Mouse (Mus musculus) forebrain, embryonic 14.5 days (tissue): Measurements from ENCODE around the gene Plekhj1. TPM values are rescaled to one million over a fixed set of nuclear protein-coding genes. Genes with fewer than 3 reads are reported as not detected.

Source experiments
- ATAC-seq: fragments of 200-750 bp; cut with Nextera tagmentation; 2 replicates; pipeline ENCODE4 v1.8.0; 2017; ENCODE audit warnings: mild to moderate bottlenecking, moderate library complexity
- DNase-seq: peaks from one replicate; pipeline ENCODE4 v3.0.0-alpha.2; 2015; ENCODE audit warnings: low spot score
- H3K27ac ChIP-seq: fragments of 300-500 bp; sonication (generic); 2 replicates; pipeline ENCODE4 v1.5.1; 2014; ENCODE audit warnings: low read depth, mild to moderate bottlenecking, control low read depth, low read length, moderate library complexity
- H3K27me3 ChIP-seq: fragments of 300-500 bp; sonication (generic); replicated peaks from 2 replicates; pipeline ENCODE4 v1.6.1; 2014; ENCODE audit warnings: low read length, control low read depth, mixed read lengths; ENCODE audit not compliant: control insufficient read depth, insufficient read depth
- H3K36me3 ChIP-seq: fragments of 300-500 bp; sonication (generic); 2 replicates; pipeline ENCODE4 v1.6.1; 2014; ENCODE audit warnings: low read length, control low read depth; ENCODE audit not compliant: control insufficient read depth, insufficient read depth
- H3K4me1 ChIP-seq: fragments of 300-500 bp; sonication (generic); 2 replicates; pipeline ENCODE4 v1.6.1; 2014; ENCODE audit warnings: antibody characterized with exemption, low read length, control low read depth; ENCODE audit not compliant: control insufficient read depth, insufficient read depth
- H3K4me2 ChIP-seq: fragments of 300-500 bp; sonication (generic); 2 replicates; pipeline ENCODE4 v1.6.1; 2014; ENCODE audit warnings: mild to moderate bottlenecking, control low read depth, low read length
- H3K4me3 ChIP-seq: fragments of 300-500 bp; sonication (generic); 2 replicates; pipeline ENCODE4 v1.5.1; 2014; ENCODE audit warnings: low read depth, low read length, control low read depth
- H3K9ac ChIP-seq: fragments of 300-500 bp; sonication (generic); 2 replicates; pipeline ENCODE4 v1.6.1; 2014; ENCODE audit warnings: mild to moderate bottlenecking, low read length, control low read depth, moderate library complexity
- H3K9me3 ChIP-seq: fragments of 300-500 bp; sonication (generic); replicated peaks from 2 replicates; pipeline ENCODE4 v1.6.1; 2016; ENCODE audit warnings: low read length, control low read depth, mixed read lengths; ENCODE audit not compliant: control insufficient read depth
- WGBS: fragments of 180-500 bp; shearing (Covaris S2); extraction: QIAGEN DNeasy Blood & Tissue Kit; methylation state at CpG from one replicate; pipeline ENCODE4 v1.1.7; 2014; 5-methylcytosine and 5-hydroxymethylcytosine counted together
- polyA plus RNA-seq: library from polyadenylated mRNA; unstranded; fragments of >200 nt; fragmentation: Nextera tagmentation; extraction: Ambion mirVana; gene quantifications from 2 replicates; pipeline ENCODE4 v1.2.1, GENCODE M21; 2014

The Plekhj1 gene
- polyA plus RNA-seq, 1 experiment from 2014 or later: 140 TPM

DNA sequence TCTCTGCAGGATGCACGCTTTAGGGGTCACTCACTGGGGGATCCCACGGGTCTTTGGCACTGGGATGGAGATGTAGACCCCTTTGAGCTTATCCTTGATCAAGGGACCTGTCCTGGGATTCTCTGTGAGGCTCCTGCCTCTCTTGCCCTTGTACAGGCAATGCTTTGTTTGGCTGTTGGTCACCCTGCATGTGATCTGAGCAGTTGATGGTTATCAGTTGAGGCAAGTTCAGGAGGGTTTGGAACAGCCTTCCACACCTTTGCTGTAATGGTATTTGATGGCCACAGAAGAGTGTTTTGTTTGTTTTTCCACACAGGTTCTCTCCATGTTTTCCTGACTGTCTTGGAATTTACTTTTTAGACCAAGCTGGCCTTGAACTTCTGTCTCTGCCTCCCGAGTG lies 36.6 kb downstream of the Plekhj1 start:
- H3K27me3 ChIP-seq: no peaks in the 10 kb centered on the region
- no peak for ATAC-seq
- H3K36me3 ChIP-seq: peaks cover 26% of the 10 kb centered on the region
- no peaks in the 10 kb centered on the region for H3K9me3 ChIP-seq
- peaks cover 8% of the 10 kb centered on the region for H3K4me1 ChIP-seq
- WGBS: 67% methylated on average over 3 of the region's 3 CpGs
- H3K4me2 ChIP-seq: no peak overlapping the region
- H3K27ac ChIP-seq: no peak overlapping the region
- no peak overlapping the region for H3K4me3 ChIP-seq
- no peak overlapping the region for H3K9ac ChIP-seq
- DNase-seq: no peak

DNA sequence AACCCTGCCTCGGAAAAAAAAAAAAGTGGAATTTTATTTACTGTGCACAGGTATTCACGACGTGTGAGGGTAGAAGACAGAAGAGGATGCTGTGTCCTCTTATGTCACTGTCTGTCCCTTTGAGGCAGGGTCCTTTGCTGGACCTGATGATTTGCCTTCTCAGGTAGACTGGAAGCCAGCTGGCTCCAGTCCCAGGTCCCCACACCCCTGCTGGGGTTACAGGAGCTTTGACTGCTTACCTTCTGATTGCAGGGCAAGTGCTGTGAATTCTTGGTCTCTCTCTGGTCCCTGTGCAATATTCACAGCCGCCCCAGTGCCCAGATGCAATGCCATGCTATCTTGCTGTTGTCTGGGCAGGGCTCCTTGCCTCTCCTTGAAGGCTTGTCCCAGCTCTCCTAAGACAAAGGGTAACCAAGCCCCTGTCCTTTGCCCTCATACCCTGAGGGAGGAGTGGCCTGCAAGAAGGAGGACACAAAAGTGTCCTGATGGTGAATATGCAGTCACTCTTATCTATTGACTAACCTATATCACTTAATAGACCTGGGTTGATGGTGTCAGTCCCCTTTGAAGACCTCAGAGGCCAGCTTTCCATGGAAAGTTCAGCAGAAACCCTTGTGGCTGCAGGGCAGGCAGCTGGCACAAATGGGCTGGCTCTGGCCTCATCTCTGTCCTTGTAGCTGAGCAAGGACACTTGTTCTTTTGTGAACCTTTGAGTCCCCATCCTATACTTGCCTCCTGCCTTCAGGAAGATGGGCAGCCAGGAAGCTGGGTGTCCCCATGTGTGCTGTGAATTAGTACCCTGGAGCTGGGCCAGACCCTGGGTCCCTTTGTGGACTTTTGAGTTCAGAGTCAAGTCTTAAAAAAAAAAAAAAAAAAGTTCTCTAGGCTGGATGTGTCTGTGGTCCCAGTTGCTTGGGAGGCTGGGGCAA lies 37.6 kb downstream of the Plekhj1 start:
- no peak overlapping the region for H3K4me3 ChIP-seq
- H3K9ac ChIP-seq: no peak overlapping the region
- no peaks in the 10 kb centered on the region for H3K27me3 ChIP-seq
- ATAC-seq: no peak
- DNase-seq: no peak
- no peak overlapping the region for H3K27ac ChIP-seq
- peaks cover 17% of the 10 kb centered on the region for H3K36me3 ChIP-seq
- H3K4me1 ChIP-seq: peaks cover 17% of the 10 kb centered on the region
- WGBS: 88% methylated on average over 4 of the region's 4 CpGs
- H3K9me3 ChIP-seq: no peaks in the 10 kb centered on the region
- H3K4me2 ChIP-seq: no peak overlapping the region

DNA sequence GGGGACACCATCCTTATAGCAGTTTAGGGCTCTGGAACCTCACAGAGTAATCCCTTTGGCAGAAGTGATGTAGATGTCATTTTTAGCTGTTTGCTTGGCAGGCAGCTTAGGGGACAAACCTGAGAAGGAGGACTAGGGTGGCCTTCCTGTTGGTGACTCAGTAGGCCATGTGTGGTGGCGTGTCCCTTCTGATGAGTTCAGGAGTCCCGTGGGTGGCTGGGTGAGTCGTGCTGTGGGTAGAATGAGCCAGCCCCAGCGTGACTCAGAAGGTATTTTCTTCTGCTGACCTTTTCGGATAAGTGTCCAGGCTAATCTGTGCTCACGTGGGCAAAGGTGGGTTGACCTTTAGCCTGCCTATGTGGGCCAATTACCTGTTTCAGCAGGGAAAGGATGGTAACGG lies 39.8 kb downstream of the Plekhj1 start:
- no peaks in the 10 kb centered on the region for H3K27me3 ChIP-seq
- H3K27ac ChIP-seq: no peak overlapping the region
- no peaks in the 10 kb centered on the region for H3K9me3 ChIP-seq
- no peaks in the 10 kb centered on the region for H3K36me3 ChIP-seq
- peaks cover 18% of the 10 kb centered on the region for H3K4me1 ChIP-seq
- 88% methylated on average over 7 of the region's 7 CpGs for WGBS
- DNase-seq (no peak), ATAC-seq (no peak)
- H3K9ac ChIP-seq: no peak overlapping the region
- H3K4me2 ChIP-seq: no peak overlapping the region
- H3K4me3 ChIP-seq: no peak overlapping the region

DNA sequence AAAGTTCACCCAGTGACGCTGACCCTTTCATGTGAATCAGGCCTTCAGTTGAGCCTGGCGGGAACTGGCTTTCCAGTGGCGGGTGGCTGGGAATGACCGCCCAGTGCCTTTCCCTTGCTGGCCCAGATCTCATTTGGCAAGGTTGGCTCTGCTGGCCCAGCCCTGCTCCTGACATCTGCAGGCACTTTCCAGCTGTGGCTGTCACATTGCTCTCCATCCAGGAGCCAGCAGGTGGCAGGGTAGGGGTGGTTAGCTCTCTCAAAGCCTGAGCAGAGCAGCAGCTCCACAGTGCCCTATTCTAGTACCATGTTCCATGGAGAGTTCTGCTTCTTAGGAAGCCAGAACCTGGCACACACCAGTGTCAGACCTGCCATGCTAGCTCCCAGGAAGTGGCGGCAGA lies 40.7 kb downstream of the Plekhj1 start:
- no peak overlapping the region for H3K27ac ChIP-seq
- WGBS: 41% methylated on average over 5 of the region's 5 CpGs
- H3K4me1 ChIP-seq: peaks cover 18% of the 10 kb centered on the region
- no peak overlapping the region; the same call in 1 of the 2 replicates for H3K4me2 ChIP-seq
- no peaks in the 10 kb centered on the region for H3K36me3 ChIP-seq
- no peak overlapping the region for H3K4me3 ChIP-seq
- no peak overlapping the region; the same call in 1 of the 2 replicates for H3K9ac ChIP-seq
- DNase-seq: peak; percentile 55
- H3K27me3 ChIP-seq: no peaks in the 10 kb centered on the region
- H3K9me3 ChIP-seq: no peaks in the 10 kb centered on the region
- ATAC-seq: no peak

DNA sequence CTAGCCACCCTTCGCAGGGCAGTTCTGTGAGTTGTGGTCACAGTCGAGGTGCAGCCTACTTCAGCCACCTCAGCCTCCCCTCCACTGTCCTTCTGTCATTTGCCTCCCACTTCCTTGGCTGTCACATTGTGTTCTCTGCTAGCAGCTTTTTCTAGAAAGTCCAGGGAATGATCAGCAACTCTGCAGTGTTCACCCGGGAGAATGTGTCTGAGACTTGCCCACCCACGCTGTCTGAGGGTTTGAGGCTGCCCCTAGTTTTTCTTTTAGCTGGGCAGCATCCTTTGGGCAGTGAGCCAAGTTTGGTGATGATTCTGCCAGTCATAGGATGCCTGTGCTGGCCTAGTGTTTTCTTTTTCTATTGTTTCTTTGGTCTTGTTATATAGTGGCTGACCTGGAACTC lies 41.5 kb downstream of the Plekhj1 start:
- no peak for ATAC-seq
- H3K27me3 ChIP-seq: no peaks in the 10 kb centered on the region
- WGBS: 67% methylated on average over 4 of the region's 4 CpGs
- H3K36me3 ChIP-seq: no peaks in the 10 kb centered on the region
- peak overlapping the region; percentile 97; the same call in 1 of the 2 replicates for H3K4me3 ChIP-seq
- no peaks in the 10 kb centered on the region for H3K9me3 ChIP-seq
- peak overlapping the region; percentile 95; the same call in 1 of the 2 replicates for H3K9ac ChIP-seq
- H3K4me2 ChIP-seq: peak overlapping the region; percentile 83
- H3K27ac ChIP-seq: no peak overlapping the region
- DNase-seq: no peak
- H3K4me1 ChIP-seq: peaks cover 24% of the 10 kb centered on the region

DNA sequence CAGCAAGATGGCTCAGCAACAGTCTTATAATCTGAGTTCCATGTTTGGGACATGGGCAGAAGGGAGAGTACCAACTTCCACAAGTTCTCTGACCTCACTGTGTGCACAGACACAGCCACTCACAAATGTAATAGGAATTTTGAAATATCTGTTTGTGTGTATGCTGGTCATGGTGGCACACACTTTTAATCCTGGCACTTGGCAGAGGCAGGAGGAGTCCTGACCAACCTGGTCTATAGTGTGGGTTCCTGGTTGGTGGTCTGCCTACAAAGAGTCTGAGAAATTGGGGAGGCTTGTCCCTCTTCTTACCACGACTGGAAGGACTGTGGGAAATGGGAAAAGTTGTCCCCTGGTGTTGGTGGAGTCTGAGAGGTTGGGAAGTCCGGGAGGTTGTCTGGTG lies 41.9 kb downstream of the Plekhj1 start:
- no peak for ATAC-seq
- Histone ChIP-seq H3K27ac (no peak overlapping the region), H3K9ac (peak overlapping the region; percentile 95), H3K4me1 (peaks cover 28% of the 10 kb centered on the region), H3K4me2 (peak overlapping the region; percentile 83), H3K9me3 (no peaks in the 10 kb centered on the region), H3K27me3 (no peaks in the 10 kb centered on the region), H3K36me3 (no peaks in the 10 kb centered on the region), H3K4me3 (peak overlapping the region; percentile 97)
- no peak for DNase-seq
- WGBS: 62% methylated on average over 2 of the region's 2 CpGs

DNA sequence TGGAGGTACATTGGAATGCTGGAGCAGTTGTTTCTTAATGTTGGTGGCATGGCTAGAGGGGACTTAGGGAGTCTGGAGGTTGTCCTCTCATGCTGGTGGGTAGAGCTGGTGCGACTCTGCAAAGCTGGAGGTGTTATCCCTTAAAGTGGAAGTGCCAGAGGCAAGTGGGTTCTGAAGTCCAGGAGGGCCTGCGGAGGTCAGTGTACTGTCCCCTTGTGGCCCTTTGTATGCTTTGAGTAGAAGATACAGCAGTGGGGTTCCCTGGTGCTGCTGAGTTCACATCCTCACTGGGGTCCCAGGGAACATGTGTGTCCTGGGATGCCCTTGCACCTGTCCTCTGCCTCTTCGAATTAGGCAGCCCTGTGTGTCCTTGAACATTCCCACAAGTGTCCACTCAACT lies 42.3 kb downstream of the Plekhj1 start:
- Histone ChIP-seq H3K36me3 (no peaks in the 10 kb centered on the region), H3K27ac (no peak overlapping the region), H3K4me1 (peaks cover 28% of the 10 kb centered on the region), H3K9ac (peak overlapping the region; percentile 95), H3K4me3 (peak overlapping the region; percentile 97), H3K27me3 (no peaks in the 10 kb centered on the region), H3K9me3 (no peaks in the 10 kb centered on the region), H3K4me2 (peak overlapping the region; percentile 83)
- ATAC-seq (no peak), DNase-seq (no peak)
- 33% methylated on average over 3 of the region's 3 CpGs for WGBS

DNA sequence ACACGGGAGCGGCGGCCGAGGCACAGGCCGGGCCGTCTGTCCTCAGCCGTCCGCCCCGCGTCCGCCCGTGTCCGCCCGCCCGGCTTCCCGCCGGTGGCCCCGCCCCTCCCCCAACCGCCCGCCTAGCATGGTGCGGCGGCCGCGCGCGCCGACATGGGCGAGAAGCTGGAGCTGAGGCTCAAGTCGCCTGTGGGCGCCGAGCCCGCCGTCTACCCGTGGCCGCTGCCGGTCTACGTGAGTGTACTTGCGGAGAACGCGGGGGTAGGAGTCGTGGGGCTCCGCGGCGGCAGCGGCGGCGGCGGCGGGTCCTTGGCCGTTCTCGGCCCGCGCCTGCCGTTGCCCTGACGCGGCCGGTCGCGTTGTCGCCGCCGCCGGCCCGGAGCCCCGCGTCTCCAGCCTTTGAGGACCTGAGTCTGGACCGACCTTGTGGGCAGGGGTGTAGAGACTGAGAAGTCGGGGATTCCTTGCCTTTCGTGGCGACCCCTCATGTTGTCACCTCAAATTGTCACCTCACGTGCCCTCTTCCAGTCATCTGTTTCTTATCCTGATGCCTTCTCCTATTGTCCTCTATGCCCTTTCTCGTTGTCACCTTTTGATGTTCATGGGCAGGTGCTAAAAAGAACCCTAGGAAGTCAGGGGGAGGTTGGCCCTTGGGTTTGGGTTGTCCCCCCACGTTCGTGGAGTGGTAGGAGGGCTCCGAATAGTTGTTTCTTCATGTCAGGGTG lies 43.0 kb downstream of the Plekhj1 start:
- Histone ChIP-seq H3K36me3 (no peaks in the 10 kb centered on the region), H3K4me1 (peaks cover 28% of the 10 kb centered on the region), H3K9ac (peak overlapping the region; percentile 95), H3K4me2 (peak overlapping the region; percentile 83), H3K4me3 (peak overlapping the region; percentile 97), H3K27ac (peak overlapping the region; percentile 77), H3K9me3 (no peaks in the 10 kb centered on the region), H3K27me3 (no peaks in the 10 kb centered on the region)
- DNase-seq (no peak), ATAC-seq (no peak)
- under 1% methylated on average over 60 of the region's 75 CpGs for WGBS
